Mouse (Mus musculus): ENCODE measurements around the gene Dennd5a. TPM values are rescaled to one million over a fixed set of nuclear protein-coding genes. Genes with fewer than 3 reads are reported as not detected.

Dennd5a gene
- polyA plus RNA-seq, 1 experiment from 2014 or later, result 15.3 TPM

GRCm38 (mm10) chr7:109852017-109852416, 108.3 kb downstream of the Dennd5a start:
- WGBS, result 86% methylated on average over 7 of the region's 7 CpGs
- Histone ChIP-seq H3K27me3 (replicated peaks; ENCODE audit: control insufficient read depth, insufficient read depth, low read length) (no peaks in the 10 kb centered on the region), H3K4me2 (replicated peaks; ENCODE audit: low read depth) (no peak overlapping the region), H3K4me1 (replicated peaks; ENCODE audit: control insufficient read depth, insufficient read depth, low read length) (peaks cover 6% of the 10 kb centered on the region; the same call in 1 of the 2 replicates), H3K36me3 (ENCODE audit: control insufficient read depth, insufficient read depth) (no peaks in the 10 kb centered on the region), H3K9ac (ENCODE audit: low read depth, low read length) (no peak overlapping the region), H3K4me3 (ENCODE audit: low read depth, low read length) (no peak overlapping the region), H3K27ac (ENCODE audit: low read depth, low read length) (no peak overlapping the region), H3K9me3 (ENCODE audit: control insufficient read depth) (no peaks in the 10 kb centered on the region)
- TF ChIP-seq CTCF (IDR thresholded peaks at IDR 0.05; ENCODE audit: low read depth), result no peak
- no peak for ATAC-seq

DNA sequence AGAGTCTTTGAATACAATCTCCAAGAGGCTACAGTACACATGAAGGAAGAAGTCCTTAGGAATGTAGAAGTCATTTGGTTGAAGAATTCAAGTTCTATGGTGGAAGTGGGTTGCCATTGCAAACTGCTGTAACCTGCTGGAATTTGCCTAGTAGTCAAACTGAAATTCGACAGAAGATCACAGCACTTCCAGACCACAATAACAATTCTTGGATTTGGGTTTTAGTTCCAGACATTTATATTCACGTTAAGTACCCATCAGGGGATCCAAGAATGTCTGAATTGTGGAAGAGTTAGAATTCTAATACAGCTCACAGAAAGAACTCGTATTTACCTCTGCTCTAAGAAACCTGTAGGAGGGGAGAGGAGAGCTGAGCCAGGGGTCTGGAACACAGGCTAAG, 109.7 kb downstream of the Dennd5a start:
- H3K9ac ChIP-seq (ENCODE audit: low read depth, low read length), result no peak overlapping the region
- H3K4me2 ChIP-seq (replicated peaks; ENCODE audit: low read depth), result no peak overlapping the region
- ATAC-seq, result no peak
- no peaks in the 10 kb centered on the region for H3K36me3 ChIP-seq (ENCODE audit: control insufficient read depth, insufficient read depth)
- H3K4me1 ChIP-seq (replicated peaks; ENCODE audit: control insufficient read depth, insufficient read depth, low read length), result peaks cover 6% of the 10 kb centered on the region; the same call in 1 of the 2 replicates
- WGBS, result 87% methylated on average over 3 of the region's 3 CpGs
- no peak for TF ChIP-seq CTCF (IDR thresholded peaks at IDR 0.05; ENCODE audit: low read depth)
- no peaks in the 10 kb centered on the region for H3K9me3 ChIP-seq (ENCODE audit: control insufficient read depth)
- no peak overlapping the region for H3K27ac ChIP-seq (ENCODE audit: low read depth, low read length)
- no peaks in the 10 kb centered on the region for H3K27me3 ChIP-seq (replicated peaks; ENCODE audit: control insufficient read depth, insufficient read depth, low read length)
- no peak overlapping the region for H3K4me3 ChIP-seq (ENCODE audit: low read depth, low read length)

DNA sequence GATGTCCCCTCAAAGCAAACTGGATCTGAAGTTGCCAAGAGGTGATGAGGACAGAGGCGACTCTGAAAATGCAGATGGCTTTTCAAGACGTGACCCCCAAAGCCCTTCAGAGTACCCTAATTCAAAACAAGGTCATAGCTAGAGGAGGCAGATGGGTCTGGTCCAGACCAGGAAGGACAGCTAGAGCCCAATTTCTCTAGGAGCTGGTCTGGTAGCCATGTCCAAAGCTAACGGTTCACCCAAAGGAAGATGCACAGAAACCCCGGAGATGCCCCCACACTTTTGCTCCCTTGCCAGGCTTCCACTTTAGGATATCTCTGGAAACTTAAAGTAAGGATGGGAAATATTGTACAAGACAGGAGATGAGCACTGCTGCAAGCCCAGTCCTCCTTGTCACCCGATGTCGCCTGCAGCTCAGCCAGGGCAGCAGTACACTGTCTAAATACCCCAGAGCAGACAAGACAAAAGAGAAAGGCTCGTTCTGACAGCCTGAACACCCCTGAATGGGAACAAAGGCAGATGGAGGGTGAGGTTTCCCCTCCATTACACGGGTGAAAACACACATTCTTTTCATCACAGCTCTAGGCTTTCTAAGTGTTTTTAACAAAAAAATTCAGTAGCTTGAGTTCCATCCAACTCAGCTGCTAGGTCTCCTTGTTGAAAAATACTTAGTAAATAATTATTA, 110.4 kb downstream of the Dennd5a start:
- ATAC-seq, result no peak
- TF ChIP-seq CTCF (IDR thresholded peaks at IDR 0.05; ENCODE audit: low read depth), result no peak
- Histone ChIP-seq H3K36me3 (ENCODE audit: control insufficient read depth, insufficient read depth) (no peaks in the 10 kb centered on the region), H3K4me1 (replicated peaks; ENCODE audit: control insufficient read depth, insufficient read depth, low read length) (peaks cover 6% of the 10 kb centered on the region; the same call in 1 of the 2 replicates), H3K9ac (ENCODE audit: low read depth, low read length) (no peak overlapping the region), H3K4me2 (replicated peaks; ENCODE audit: low read depth) (no peak overlapping the region), H3K9me3 (ENCODE audit: control insufficient read depth) (no peaks in the 10 kb centered on the region), H3K27ac (ENCODE audit: low read depth, low read length) (no peak overlapping the region), H3K4me3 (ENCODE audit: low read depth, low read length) (no peak overlapping the region), H3K27me3 (replicated peaks; ENCODE audit: control insufficient read depth, insufficient read depth, low read length) (no peaks in the 10 kb centered on the region)
- 71% methylated on average over 8 of the region's 8 CpGs for WGBS

GRCm38 (mm10) chr7:109848867-109849733, 111.2 kb downstream of the Dennd5a start:
- no peak overlapping the region for H3K4me3 ChIP-seq (ENCODE audit: low read depth, low read length)
- H3K27me3 ChIP-seq (replicated peaks; ENCODE audit: control insufficient read depth, insufficient read depth, low read length), result no peaks in the 10 kb centered on the region

GRCm38 (mm10) chr7:109844100-109844499, 116.2 kb downstream of the Dennd5a start:
- no peaks in the 10 kb centered on the region for H3K4me1 ChIP-seq (replicated peaks; ENCODE audit: control insufficient read depth, insufficient read depth, low read length)
- no peak overlapping the region for H3K27ac ChIP-seq (ENCODE audit: low read depth, low read length)
- WGBS, result 72% methylated on average over 6 of the region's 6 CpGs
- no peaks in the 10 kb centered on the region for H3K27me3 ChIP-seq (replicated peaks; ENCODE audit: control insufficient read depth, insufficient read depth, low read length)
- TF ChIP-seq CTCF (IDR thresholded peaks at IDR 0.05; ENCODE audit: low read depth), result no peak
- no peak overlapping the region for H3K9ac ChIP-seq (ENCODE audit: low read depth, low read length)
- no peak for ATAC-seq
- no peak overlapping the region for H3K4me3 ChIP-seq (ENCODE audit: low read depth, low read length)
- H3K9me3 ChIP-seq (ENCODE audit: control insufficient read depth), result no peaks in the 10 kb centered on the region
- H3K4me2 ChIP-seq (replicated peaks; ENCODE audit: low read depth), result no peak overlapping the region
- no peaks in the 10 kb centered on the region for H3K36me3 ChIP-seq (ENCODE audit: control insufficient read depth, insufficient read depth)

More at GRCm38 (mm10) chr7:109848867-109849733, 111.2 kb downstream of the Dennd5a start:
- 52% methylated on average over 11 of the region's 11 CpGs for WGBS
- Histone ChIP-seq H3K4me2 (replicated peaks; ENCODE audit: low read depth) (no peak overlapping the region), H3K9ac (ENCODE audit: low read depth, low read length) (no peak overlapping the region), H3K36me3 (ENCODE audit: control insufficient read depth, insufficient read depth) (no peaks in the 10 kb centered on the region), H3K27ac (ENCODE audit: low read depth, low read length) (no peak overlapping the region), H3K9me3 (ENCODE audit: control insufficient read depth) (no peaks in the 10 kb centered on the region), H3K4me1 (replicated peaks; ENCODE audit: control insufficient read depth, insufficient read depth, low read length) (peaks cover 6% of the 10 kb centered on the region; the same call in 1 of the 2 replicates)
- no peak for ATAC-seq
- no peak for TF ChIP-seq CTCF (IDR thresholded peaks at IDR 0.05; ENCODE audit: low read depth)

Other genes with a start within 250 kb of the Dennd5a start
- gene BC051019, start 236.6 kb downstream of the Dennd5a start, polyA plus RNA-seq (2015; fragmentation: Nextera tagmentation; extraction: Ambion mirVana), result not detected in 2 replicates
- gene Ascl3, start 228.7 kb downstream of the Dennd5a start, polyA plus RNA-seq (2015; fragmentation: Nextera tagmentation; extraction: Ambion mirVana), result 0.52 and 0.98 TPM in 2 replicates
- gene Tmem9b, start 207.6 kb downstream of the Dennd5a start, polyA plus RNA-seq (2015; fragmentation: Nextera tagmentation; extraction: Ambion mirVana), result 135 and 145 TPM in 2 replicates
- 0.39 and 0.59 TPM in 2 replicates for gene Nrip3, start 178.4 kb downstream of the Dennd5a start, polyA plus RNA-seq (2015; fragmentation: Nextera tagmentation; extraction: Ambion mirVana)
- gene Scube2, start 94.8 kb downstream of the Dennd5a start, polyA plus RNA-seq (2015; fragmentation: Nextera tagmentation; extraction: Ambion mirVana), result 2.6 and 3.2 TPM in 2 replicates
- gene Tmem41b, start 26.5 kb upstream of the Dennd5a start, polyA plus RNA-seq (2015; fragmentation: Nextera tagmentation; extraction: Ambion mirVana), result 138 and 151 TPM in 2 replicates
- gene Ipo7, start 57.8 kb upstream of the Dennd5a start, polyA plus RNA-seq (2015; fragmentation: Nextera tagmentation; extraction: Ambion mirVana), result 12.0 and 12.4 TPM in 2 replicates
- gene Zfp143, start 100.7 kb upstream of the Dennd5a start, polyA plus RNA-seq (2015; fragmentation: Nextera tagmentation; extraction: Ambion mirVana), result 6.6 and 7.0 TPM in 2 replicates
- 9.9 TPM in 2 replicates for gene Wee1, start 161.6 kb upstream of the Dennd5a start, polyA plus RNA-seq (2015; fragmentation: Nextera tagmentation; extraction: Ambion mirVana)

All from intestine, postnatal 0 days (tissue).